Mouse (Mus musculus): ENCODE measurements around the gene Cenpq. TPM values are rescaled to one million over a fixed set of nuclear protein-coding genes. Genes with fewer than 3 reads are reported as not detected.

Cenpq gene
- total RNA-seq (2021), result 7.7 and 8.4 TPM in 2 replicates
- long read RNA-seq, experiment 1, transcript Cenpq-201 (9 exons, 1,942 nt), result major isoform, 11 of 14 reads
- long read RNA-seq, experiment 1, partial matches to known transcripts, result 1 of 14 reads
- long read RNA-seq, experiment 1, other reads (novel, unspliced or antisense), result 2 of 14 reads
- long read RNA-seq, experiment 2, transcript Cenpq-201 (9 exons, 1,942 nt), result major isoform, 10 of 11 reads
- long read RNA-seq, experiment 2, partial matches to known transcripts, result 0 of 11 reads
- long read RNA-seq, experiment 2, other reads (novel, unspliced or antisense), result 1 of 11 reads

DNA sequence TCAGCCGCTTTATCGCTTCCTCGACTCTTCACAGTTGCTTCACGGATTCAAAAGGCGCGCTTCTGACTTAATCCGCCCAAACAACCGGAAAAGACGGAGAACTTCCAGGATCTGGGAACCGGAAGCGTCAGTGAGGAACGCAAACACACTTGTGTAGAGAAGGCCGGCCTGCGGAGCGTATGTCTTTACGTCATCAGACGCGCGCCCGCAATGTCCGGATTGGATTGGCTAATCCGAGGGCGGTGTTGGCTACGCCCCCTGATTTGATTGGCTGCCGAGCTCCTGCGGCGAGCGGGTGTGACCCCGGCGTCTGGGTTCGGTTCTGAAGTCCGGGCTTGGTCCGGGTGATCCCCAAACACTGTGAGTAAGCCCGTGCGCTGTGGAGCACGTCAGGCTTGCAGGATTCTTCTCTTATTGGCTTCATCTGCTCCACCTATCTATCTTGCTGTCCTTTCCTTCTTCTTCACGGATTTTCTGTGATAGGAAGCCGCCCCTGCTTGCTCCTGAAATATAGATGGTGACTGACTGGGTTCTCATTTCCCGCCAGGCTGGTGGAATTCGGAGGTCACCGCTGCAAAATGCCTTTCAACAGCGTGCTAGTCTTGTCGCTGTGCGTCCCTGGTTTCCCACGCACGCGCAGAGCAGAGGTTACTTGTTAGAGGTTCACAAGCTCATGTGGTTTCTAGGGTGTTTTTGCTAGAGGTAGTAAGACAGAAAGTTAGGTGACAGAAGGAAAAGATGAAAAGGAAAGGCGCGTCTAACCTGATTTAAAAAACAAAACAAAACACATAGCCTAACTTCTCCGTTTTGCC is at the start of gene Cenpq, which contains the start of gene Mut:
Gene Cenpq, minus strand, starts transcription at position 628 of the 812 bp plus-strand sequence.
Gene Mut, plus strand, starts transcription at position 266 of the 812 bp plus-strand sequence.
- DNase-seq, result peak; percentile 99

DNA sequence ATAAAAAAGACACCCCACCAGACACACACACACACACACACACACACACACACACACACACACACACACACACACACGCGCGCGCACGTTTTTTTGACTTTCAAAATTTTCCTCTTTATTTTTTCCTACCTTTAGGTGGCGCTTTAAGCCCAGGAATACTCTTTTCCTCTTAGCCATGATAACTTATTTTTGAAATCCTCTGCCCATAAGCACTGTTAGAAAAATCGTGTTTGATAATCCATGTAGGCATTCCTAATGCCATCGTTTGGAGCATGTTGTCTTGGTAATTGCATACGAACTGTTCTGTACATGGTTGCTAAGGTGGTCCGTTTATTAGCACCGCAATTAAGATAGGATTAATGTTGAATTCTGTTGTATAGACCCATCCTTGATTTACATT is 43.1 kb upstream of the Cenpq start:
- DNase-seq, result no peak

DNA sequence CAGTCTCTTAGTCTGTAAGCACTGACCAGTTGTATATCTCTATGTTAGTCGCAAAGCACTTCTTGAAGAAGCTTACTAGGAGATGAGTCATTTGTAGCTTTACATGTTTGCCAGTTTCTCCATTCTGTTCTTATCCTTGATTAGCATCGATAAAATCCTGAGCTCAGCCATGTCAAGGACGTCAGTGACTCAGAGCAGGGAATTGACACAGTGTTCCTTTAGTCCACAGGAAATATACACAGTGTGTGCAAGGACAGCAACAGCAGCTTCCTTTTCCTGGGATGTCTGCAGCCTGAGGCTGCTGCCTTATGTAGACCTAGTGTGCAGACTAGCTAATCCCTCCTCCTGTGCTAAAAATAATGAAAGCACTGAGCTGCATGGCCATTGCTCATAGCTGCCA is 13.7 kb upstream of the Cenpq start:
- DNase-seq, result peak; percentile 62

DNA sequence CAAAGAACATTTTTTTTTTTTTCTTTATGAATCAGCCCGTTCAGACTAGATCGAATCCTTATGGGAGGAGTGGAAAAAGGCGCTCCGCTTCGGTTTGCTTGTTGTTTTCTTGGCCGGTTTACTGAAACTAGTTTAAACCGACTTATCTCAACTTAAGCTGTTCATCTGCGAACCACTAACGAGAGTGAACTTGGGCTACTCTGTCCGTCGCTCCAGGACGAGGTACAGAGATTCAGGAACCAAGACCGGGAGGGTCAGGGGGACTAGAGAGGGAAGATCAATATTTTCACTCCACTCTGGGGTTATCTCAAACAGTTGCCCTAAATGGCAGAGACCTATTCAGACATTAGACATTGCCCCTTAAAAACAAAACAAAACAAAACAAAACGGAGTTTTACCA is 862 bp downstream of the Cenpq start:
- no peak for DNase-seq

DNA sequence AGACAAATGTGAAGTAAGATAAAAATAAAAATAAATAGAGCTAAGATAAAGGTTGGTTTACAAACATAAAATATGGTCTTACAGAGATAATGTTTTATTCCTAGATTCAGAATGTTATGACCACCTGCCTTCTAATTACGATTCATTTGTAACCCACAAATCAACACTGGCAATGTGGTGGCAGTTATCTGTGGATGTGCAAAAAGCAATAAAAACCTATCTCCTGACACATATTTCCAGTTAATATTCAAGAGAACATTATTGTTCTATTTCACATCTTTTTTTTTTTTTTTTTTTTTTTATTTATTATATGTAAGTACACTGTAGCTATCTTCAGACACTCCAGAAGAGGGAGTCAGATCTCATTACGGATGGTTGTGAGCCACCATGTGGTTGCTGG is 19.3 kb downstream of the Cenpq start:
- DNase-seq, result no peak

DNA sequence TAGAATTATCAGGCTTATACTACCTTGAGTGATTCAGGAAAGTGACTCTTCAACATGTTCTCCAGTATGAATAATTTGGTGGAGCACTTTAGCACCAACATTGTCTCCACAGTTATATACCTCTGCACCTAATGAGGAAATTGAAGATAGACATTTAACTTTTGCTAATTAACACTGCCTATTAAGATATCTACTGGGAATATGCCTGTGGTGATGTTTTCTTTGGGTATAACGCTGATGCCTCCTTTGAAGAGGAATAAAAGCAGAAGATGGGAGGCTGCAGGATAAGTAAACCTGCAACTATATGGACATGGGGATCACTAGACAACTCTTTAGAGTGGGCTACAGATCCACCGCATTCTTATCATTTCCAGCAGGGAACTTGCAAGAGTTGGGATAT is 20.6 kb downstream of the Cenpq start, which contains the start of gene Glyatl3:
Gene Glyatl3, minus strand, starts transcription at position 101 of the 400 bp plus-strand sequence.
- DNase-seq, result no peak

DNA sequence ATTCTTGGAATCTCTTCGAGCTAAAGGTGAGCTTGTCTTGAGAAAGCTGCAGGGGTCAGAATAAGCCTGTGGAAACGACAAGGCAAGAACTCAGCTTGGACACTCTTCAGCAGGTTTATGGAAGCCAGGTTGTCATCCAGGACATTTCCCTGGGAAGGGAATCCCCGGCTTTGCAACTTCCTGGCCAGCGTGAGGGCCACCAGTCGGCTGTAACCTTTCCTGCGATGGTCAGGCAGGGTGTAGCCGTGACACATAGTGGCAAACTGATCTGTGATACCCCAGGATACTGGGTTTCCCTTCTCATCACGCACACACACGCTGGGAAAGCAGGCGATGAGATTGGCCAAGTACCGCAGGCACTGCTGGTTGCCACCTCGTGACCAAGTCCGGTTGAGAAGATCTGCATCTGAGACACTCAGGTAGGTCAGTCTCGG is 30.1 kb downstream of the Cenpq start:
- peak; percentile 12 for DNase-seq

DNA sequence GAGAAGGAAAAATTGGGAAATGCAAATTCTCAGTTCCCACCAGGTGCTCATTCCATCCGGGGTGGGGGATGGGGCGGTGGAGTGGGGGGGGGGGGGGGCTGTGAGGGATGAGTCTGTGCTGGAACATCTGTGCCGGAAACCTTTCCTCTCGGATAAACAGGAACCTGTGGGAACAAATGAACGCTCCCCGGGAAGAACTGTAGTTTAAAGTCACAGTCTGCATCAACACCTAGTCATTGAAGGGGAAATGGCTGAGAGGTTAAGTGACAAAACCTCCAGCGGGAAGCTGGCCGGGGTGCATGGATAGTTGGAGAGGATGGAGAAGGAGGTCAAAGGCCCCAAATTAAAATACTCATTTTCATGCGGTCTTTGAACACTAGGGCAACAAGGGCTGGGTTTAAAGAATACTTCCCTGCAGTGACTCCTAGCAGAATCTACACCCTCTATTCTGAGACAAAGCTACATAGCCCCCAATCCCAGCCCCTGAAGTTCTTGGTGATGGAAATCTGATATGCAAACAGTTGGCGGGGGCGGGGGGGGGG is 30.7 kb downstream of the Cenpq start:
- DNase-seq, result peak; percentile 11

DNA sequence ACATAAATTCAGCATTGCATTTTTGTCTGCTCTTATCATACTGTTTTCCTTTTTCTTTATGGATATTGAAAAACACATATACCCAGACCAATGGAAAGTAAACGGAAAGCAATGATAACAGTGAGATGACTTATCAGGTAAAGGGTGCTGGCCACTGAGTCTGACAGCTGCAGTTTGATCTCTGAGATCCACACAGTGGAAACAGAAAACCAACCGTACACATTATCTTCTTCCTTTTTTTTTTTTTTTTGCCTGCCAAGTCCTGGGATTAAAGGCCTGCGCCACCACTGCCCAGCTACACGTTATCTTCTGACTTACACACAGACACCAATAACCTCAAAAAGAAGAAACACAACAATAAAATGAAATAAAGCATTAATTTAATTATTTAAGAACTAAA is 31.5 kb downstream of the Cenpq start:
- no peak for DNase-seq

DNA sequence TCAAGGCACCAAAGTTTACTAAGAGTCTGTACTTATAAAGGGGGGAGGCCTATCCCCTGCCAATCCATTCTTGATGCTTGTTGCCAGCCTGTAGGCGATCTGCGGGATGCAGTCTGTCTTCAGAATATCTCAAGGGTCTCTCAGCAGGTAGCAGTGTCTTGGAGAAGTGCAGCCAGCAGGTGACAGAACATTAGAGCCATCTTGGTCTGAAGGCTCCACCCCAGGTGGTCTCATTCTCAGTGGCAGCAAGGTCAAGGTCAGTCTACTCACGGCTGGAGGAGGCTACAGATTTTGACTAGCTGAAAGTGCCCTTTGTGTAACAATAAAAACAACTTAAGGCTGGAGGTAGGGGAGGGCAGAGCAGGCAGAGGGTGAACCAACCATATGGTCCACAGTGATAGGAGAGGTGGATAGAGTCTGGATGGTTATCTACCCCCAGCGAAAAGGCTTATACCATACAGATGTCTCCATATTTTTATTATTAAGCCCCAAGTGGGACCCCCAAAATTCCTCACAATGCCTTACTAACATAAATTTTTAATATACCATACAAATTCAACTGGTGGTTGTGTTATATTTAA is 35.0 kb downstream of the Cenpq start:
- DNase-seq, result no peak

DNA sequence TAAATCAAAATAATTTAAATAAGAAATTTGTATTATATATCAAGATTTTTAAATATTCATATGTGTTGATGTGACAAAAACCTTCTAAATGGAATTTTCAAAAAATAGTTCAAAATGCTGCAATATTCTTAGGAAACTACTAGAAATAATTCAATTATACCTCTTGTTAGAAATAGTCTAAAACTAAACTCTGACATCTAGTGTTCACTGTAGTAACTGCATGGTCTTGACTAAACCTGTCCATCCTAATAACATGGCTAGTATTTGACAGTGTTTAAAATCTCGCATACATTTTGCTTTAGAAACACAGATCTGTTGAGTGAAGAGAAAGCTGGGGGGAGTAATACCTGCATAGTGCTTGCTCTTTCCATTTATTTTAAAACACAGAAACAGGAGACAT is 38.0 kb downstream of the Cenpq start:
- DNase-seq, result no peak

DNA sequence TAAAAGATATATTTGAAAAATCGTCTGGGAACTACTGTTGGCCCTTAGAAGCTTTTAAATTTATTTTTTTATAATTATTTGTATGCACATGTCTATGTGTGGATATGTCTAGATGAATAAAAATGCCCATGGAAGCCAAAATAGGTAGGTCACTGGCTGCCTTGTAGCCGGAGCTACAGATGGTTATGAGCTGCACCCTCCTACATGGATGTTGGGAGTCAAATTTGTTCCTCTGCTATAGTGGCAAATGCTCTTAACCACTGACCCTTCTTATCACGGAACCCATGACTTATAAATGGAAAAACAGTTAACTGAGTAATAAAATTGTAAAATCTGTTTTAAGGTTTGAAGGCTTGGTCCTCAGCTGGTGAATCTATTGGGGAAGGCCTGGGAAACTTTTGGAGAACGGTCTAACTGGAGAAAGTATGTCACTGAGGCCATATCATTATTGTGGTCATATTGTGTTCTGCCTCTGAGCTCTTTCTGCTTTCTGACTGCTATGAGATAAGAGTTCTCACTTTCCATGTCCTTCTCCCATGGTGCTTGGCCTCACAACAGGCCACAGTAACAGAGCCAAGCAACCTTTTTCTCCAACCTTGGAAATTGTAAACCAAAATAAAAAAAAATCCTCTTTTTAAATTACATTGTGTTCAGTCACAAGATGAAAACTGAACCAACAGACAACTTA is 46.9 kb downstream of the Cenpq start:
- no peak for DNase-seq

DNA sequence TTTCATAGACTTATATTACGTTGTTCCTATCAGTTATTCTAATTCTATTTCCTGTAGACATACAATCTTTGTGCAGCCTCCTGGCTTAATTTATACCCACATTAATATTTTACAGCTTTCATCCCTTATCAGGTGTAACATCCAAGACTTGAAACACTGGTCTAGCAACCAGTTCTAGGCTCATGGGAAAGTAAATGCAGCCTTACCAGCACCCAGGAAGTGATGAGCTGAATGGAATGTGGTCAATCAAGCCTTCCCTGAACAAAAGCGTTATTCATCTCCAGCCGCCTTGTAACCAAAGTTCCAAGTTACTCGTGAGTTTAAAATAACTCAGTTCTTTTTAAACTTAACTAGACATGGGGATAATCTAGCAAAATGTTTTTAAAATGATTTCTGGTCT is 49.7 kb downstream of the Cenpq start:
- DNase-seq, result no peak

DNA sequence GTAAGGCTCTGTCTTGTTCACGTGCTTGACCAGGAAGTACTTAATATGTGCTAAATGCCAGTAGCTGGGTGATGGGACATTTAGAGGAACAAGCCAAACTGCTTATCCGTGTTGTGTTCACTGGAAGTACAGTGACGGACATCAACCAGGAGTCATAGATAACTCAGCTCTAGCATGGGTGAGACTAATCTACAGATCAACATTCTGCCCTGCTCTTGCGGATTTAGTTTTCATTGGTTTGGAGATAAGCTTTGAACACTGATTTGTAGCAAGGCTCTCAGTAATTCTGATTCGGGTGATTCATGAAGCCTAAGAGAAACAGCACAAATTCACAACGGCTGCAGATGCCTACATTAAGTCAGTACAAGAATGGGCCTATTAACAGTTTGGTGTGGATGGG is 52.7 kb downstream of the Cenpq start:
- no peak for DNase-seq

DNA sequence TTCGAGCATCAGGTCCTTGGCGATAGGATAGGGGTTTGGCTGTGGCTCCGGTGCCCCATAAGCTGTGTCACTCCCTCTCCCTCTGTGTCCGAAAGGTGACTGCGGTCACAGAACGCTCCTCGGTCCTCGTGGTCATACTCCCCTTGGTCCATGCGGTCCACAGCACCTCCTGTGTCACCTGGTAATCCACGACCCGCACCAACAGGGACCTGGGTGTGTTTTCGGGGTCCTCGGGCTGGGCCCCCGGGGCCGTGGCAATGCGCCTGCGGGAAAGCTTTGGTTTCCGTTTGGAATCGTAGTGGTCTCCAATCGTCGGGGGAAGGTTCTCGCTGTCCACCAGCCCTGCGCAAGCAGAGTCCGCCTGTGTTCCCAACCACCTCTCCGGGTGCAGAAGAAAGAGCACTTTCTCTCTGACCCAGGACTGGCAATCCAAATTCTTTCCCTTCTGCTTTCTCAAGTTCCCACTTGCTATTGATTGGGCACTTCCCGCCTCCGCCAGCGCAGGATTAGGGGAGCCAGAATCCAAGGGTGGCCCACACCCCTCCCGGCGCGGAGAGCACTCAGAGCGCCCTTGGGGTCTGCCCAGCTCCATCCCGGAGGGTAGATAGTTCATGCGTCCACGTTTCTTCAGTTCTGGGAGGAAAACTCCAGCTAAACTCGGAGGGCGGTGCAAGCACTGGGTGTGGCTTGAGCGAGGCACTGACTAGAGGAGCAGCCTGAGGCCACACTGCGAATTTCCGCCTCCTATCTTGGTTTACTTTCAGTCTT is 54.7 kb downstream of the Cenpq start, which contains the start of gene 9130008F23Rik:
Gene 9130008F23Rik, minus strand, starts transcription at position 636 of the 768 bp plus-strand sequence.
- DNase-seq, result peak; percentile 67

DNA sequence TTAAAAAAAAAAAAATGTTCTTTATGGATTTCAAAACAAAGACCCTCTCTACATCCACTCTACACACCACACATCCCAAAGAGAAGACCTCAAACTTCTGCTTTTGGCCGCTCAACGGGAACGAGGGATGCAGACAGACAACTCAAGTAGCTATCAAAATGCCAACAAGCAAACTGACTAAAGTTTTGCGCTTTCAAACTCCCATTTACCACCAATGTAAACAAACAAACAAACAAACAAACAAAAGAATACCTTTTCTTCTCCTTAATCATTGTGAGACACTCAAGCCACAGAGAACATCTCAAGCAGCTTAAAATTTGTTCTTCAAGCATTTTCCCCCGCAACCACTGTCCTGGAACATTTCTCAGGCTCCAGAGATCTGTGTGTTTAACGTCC is 55.3 kb downstream of the Cenpq start:
- DNase-seq, result no peak

DNA sequence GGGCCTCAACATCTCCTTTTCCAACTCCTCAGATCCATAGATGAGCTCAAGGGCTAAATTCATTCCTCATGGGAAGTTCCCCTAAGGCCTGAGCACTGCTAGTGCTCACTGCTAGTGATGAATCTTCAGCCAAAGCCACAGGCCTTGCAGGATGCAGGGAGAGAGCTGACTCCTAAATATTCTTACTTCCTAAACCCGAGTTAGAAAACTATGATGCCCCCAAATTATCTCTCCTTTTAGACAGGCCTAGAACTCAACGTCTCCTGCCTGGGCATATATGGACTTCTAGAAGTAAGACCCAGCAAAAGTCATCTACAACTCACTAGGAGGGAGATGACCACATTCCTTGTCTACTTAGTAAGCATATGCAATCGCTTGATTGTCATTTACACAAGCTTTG is 57.1 kb downstream of the Cenpq start:
- DNase-seq, result no peak

DNA sequence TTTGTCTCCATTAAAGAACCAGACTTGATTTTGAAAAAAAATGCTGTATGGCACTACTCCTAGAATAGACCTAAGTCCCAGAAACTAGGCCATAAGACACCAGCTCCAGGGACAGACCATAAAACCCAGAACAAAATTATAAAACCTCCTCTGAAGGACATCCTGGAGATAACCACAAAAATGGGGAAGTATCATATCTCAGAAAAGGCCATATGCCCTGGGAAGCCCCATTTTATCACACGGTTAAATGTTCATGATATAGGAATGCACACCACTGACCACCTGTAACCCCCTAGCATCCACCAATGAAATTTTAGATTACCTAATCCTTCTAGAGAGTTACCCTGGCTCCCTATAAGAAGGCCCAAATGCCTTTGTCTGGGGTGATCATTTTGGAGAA is 59.3 kb downstream of the Cenpq start:
- DNase-seq, result no peak

DNA sequence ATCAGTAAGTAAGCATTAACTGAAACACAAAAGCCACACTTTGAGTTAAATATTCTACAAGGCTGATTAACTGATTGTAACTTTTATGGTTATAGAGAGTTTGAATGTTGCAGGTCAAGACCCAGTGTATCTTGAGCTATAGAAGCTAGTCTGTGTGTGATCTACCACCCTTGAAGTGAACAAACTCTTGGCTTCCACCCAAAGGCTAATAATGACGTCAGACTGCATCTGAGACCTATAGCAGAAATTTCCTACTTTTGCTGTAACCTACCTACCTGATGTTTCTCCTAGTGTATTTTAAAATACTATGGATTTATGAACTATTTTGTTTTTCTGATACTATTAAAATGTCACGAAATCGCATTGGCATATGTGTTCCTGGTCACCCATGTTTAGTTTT is 60.1 kb downstream of the Cenpq start:
- no peak for DNase-seq

DNA sequence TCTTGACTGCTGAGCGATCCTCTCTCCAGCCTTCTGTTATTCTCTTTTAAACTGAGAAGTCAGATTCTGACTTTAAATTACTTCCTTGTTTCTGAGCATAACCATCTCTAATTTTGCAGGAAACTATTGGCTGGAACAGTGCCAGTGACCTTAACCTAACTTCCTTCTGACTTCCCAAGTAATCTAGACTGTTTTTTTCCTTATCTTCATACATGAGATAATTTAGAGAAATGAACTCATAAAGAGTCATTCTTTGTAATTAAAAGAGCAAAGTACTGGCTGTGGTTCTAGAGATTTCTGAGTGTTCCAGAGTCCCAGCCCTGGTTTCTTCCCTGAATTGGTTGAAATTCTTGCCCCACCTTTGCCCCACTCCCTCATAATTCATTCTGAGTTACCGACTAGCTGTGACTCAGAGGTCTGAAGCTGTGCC is 61.2 kb downstream of the Cenpq start:
- DNase-seq, result peak; percentile 26
